Mouse (Mus musculus) brown adipose tissue, adult 24 weeks (tissue): Measurements from ENCODE around the gene Ccdc84. TPM values are rescaled to one million over a fixed set of nuclear protein-coding genes. Genes with fewer than 3 reads are reported as not detected.
"Not testable (repeated sequence)": the region's sequence is repeated elsewhere in the genome, so short reads cannot be mapped to it uniquely, and the experiment has no call there.

Experiments used
- H3K27ac ChIP-seq: fragments of 200-500 bp; replicated peaks from 2 replicates; pipeline ENCODE4 v1.5.1; 2012; ENCODE audit warnings: low read depth, mild to moderate bottlenecking, low read length
- H3K4me1 ChIP-seq: fragments of 200-500 bp; 2 replicates; pipeline ENCODE4 v1.6.1; 2012; ENCODE audit warnings: low read length, mixed read lengths; ENCODE audit not compliant: control insufficient read depth, insufficient read depth, insufficient read length
- H3K4me3 ChIP-seq: fragments of 200-500 bp; 2 replicates; pipeline ENCODE4 v1.5.1; 2012; ENCODE audit warnings: low read depth, mild to moderate bottlenecking, low read length, moderate library complexity; ENCODE audit not compliant: insufficient read depth
- polyA plus RNA-seq: library from polyadenylated mRNA; stranded (reverse); fragments of >200 nt; gene quantifications from 2 replicates; pipeline ENCODE4 v1.2.4, GENCODE M21; 2012; ENCODE audit not compliant: missing spikeins, insufficient read depth, insufficient read length

Ccdc84 gene
- polyA plus RNA-seq, 1 experiment, result 7.3 TPM

DNA sequence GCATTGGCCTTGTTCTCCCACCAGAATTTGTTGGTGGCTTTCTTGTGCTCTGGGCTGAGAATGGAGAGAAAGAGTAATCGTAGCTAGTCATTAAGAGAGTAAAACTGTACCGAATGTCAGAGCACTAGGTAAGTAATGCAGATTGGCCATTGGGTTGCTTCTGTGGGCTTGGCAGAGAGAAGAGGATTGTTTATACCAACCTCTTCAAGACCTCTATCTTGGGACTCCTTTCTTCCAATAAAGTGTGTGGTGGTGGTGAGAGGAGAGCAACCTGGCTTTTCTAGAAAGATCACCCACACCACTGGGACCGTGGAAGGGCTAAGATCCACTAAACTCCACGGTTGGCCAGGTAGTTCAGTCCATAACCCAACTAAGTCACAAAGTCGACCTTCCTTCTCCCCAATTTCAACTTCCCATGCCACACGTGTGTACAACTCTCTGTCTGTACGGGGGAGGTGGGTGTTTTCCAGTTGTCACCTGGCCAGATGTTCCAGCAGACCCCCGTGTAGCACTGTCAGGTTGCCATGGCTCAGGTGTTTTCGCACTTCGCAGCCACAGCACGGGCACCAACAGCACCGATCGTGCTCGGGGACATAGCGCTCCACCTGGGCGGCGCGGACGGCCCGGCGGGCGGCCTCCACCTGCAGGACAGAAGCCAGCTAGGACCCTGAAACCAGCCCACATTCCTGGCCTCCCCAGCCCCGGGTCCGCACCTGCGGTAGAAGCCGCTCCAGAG is 1.0 kb downstream of the Ccdc84 start:
- Histone ChIP-seq H3K27ac (peak overlapping the region; percentile 18; the same call in 1 of the 2 replicates), H3K4me1 (no peaks in the 10 kb centered on the region), H3K4me3 (peak overlapping the region; percentile 84)

GRCm38 (mm10) chr9:44412781-44413180 is 5.6 kb downstream of the Ccdc84 start:
- H3K27ac ChIP-seq, result no peak overlapping the region
- H3K4me3 ChIP-seq, result no peak overlapping the region
- no peaks in the 10 kb centered on the region for H3K4me1 ChIP-seq

DNA sequence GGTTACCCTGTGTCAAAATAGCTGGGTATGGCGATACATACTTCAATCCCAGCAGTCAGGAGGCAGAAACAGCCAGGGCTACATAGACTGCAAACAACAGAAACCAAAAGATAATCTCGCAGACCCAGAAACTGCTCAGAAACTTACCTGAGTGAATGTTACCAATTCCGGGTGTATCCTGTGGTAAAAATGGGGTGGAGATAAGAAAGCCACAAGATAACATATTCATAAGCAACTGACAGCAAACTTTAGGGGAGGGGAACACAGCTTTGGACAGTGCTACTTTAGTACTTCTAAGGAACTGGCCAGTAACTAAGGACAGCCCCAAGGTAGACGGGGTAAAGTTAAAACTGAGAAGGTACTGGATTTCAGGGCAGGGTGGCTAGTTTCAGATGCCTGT is 6.1 kb downstream of the Ccdc84 start:
- H3K27ac ChIP-seq, result no peak overlapping the region
- no peaks in the 10 kb centered on the region for H3K4me1 ChIP-seq
- no peak overlapping the region for H3K4me3 ChIP-seq

DNA sequence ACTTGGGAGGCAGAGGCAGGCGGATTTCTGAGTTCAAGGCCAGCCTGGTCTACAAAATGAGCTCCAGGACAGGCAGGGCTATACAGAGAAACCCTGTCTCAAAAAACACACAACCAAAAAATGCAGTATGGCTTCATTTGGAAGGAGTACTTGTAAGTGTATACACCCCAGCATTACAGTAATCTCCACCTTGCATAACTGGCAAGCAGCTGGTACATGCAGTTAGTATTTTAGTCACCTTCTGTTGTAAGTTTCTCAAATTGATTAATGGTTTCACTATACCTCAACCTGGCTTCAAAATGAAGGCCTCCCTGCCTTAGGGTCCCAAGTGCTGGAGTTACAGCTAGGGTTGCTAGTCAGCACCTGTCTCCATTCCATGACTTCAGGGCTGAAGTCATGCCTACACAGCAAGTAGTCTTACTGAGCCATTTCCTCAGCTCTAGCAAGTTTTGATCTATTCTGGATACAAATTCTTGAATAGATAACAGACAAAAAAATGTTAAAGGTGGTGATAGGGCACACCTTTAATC is 6.7 kb downstream of the Ccdc84 start:
- no peak overlapping the region for H3K27ac ChIP-seq
- H3K4me3 ChIP-seq, result no peak overlapping the region
- H3K4me1 ChIP-seq, result no peaks in the 10 kb centered on the region

DNA sequence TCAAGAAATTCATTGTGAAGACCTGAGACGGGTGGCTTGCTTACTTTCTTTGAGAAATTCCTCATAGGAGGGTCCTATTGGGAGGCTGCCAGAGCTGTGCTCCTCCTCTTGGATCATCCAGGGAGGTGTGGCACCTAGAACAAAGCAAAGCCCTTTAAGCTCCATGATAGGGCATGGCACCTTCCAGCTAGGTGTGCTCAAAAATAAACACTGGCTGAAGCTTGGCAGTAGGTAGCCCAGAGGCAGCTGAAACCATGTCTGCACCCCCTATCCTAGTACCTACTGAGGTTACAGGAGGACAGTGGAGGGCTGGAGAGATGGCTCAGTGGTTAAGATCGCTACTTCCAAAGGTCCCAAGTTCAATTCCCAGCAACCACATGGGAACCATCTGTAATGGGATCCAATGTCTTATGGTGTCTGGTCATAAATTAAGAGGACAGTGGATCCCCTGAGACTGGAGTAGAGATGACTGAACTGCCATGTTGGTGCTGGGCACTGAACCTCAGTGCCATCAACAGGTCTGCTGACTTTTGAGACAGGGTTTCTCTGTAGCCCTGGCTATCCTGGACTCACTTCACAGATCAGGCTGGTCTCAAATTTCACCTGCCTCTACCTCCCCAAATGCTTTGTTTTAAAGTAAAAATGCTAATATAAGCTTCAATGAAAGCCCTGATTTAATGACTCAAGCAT is 7.6 kb downstream of the Ccdc84 start:
- Histone ChIP-seq H3K4me1 (no peaks in the 10 kb centered on the region), H3K27ac (no peak overlapping the region), H3K4me3 (no peak overlapping the region)

DNA sequence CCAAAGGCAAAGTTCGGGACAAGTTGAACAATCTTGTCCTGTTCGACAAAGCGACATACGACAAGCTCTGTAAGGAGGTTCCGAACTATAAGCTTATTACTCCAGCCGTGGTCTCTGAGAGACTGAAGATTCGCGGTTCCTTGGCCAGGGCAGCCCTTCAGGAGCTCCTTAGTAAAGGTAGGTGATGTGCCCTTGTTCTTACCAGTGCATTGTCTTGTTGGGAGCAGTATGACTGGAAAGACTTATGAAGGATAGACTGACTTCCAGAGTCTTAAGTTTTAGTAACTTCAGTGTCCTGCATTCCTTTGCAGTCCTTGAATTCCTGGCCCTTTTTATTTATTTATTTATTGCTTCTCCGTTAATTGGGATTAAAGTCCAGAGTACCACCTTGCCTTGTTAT is 9.7 kb downstream of the Ccdc84 start:
- H3K4me1 ChIP-seq, H3K27ac ChIP-seq: not testable (repeated sequence)
- peak overlapping the region; percentile 88 for H3K4me3 ChIP-seq

GRCm38 (mm10) chr9:44407752-44408097 is 10.6 kb downstream of the Ccdc84 start:
- Histone ChIP-seq H3K4me1 (no peaks in the 10 kb centered on the region), H3K4me3 (peak overlapping the region; percentile 88), H3K27ac (peak overlapping the region; percentile 73)

- Histone ChIP-seq H3K27ac (peak within 1 kb of the TSS; percentile 97), H3K4me3 (peak within 1 kb of the TSS; percentile 88), H3K4me1 (no peaks in the 10 kb centered on the region)
Measured at GRCm38 (mm10) chr9:44406906-44407751, 11.2 kb downstream of the Ccdc84 start, which contains the start of the genes Rps25 and Trappc4. Rps25 (plus strand) TSS chr9:44407139. Trappc4 (minus strand) TSS chr9:44407600.

- no peak overlapping the region for H3K27ac ChIP-seq
- no peak overlapping the region for H3K4me3 ChIP-seq
Measured at GRCm38 (mm10) chr9:44405011-44405410, 13.4 kb downstream of the Ccdc84 start.

GRCm38 (mm10) chr9:44401081-44401480 is 17.3 kb downstream of the Ccdc84 start:
- peak overlapping the region; percentile 11; the same call in 1 of the 2 replicates for H3K27ac ChIP-seq
- H3K4me1 ChIP-seq, result peaks cover 11% of the 10 kb centered on the region
- no peak overlapping the region for H3K4me3 ChIP-seq

More at GRCm38 (mm10) chr9:44405011-44405410, 13.4 kb downstream of the Ccdc84 start:
- H3K4me1 ChIP-seq, result peaks cover 8% of the 10 kb centered on the region

- Histone ChIP-seq H3K4me3 (no peak overlapping the region), H3K4me1 (peaks cover 12% of the 10 kb centered on the region), H3K27ac (no peak overlapping the region)
Measured at GRCm38 (mm10) chr9:44399795-44400114, 18.6 kb downstream of the Ccdc84 start.

GRCm38 (mm10) chr9:44399114-44399794 is 19.1 kb downstream of the Ccdc84 start:
- Histone ChIP-seq H3K4me3 (no peak overlapping the region), H3K27ac (no peak overlapping the region), H3K4me1 (peaks cover 12% of the 10 kb centered on the region)

DNA sequence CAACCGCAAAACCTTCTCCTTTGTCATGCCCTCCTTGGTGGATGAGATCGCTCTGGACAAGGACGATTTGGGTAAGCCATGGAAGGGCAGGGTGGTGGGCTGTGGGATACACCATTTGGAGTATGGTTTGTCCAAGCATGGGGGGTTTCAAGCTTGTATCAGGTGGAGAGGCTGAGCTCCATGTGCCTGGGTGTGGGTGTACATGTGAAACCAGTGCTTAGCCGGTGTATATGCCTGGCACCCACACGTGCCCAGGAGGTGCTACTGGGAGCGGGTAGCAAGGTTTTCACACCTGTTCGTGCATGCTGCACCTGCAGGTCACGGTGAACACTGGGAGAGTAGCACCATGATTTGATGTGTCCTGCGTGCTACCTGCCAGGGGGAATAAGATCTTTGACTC is 19.8 kb downstream of the Ccdc84 start:
- no peak overlapping the region; the same call in 1 of the 2 replicates for H3K4me3 ChIP-seq

GRCm38 (mm10) chr9:44398087-44398486 is 20.3 kb downstream of the Ccdc84 start:
- Histone ChIP-seq H3K27ac (no peak overlapping the region), H3K4me3 (no peak overlapping the region; the same call in 1 of the 2 replicates), H3K4me1 (peaks cover 12% of the 10 kb centered on the region)

More for the DNA sequence above, 19.8 kb downstream of the Ccdc84 start:
- Histone ChIP-seq H3K4me1 (peaks cover 12% of the 10 kb centered on the region), H3K27ac (no peak overlapping the region)
